Mouse (Mus musculus): ENCODE data around the gene A830031A19Rik. TPM values are rescaled to one million over a fixed set of nuclear protein-coding genes. Genes with fewer than 3 reads are reported as not detected.
A peak's percentile ranks its signal among the peaks of the same experiment; 100 is the strongest.

A830031A19Rik gene
- polyA plus RNA-seq (2016; fragmentation: Nextera tagmentation; extraction: Ambion mirVana) = not detected in 2 replicates

DNA sequence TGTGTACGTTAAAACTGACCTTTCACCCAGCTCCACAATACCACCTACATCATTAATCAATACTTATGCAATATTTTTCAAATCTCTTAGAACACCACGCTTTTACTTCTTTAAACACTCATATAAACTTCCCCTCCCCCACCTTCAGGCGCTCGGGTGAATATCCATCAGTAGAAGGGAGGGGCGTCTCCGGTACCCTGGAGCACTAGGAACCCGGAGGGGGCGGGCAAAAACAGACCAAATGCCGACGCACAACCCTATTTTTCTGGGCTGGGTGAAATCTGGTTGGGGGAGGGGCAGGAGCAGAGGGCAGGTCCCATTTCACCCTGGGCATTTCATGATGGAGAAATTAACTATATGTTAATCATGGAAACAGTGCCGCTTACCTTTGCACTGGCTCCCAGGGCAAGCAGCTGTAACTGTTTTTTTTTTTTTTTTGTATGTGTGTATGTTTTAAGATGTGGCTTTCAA, at the start of gene A830031A19Rik:
Gene A830031A19Rik, minus strand, starts transcription at position 421 of the 471 bp plus-strand sequence.
- Histone ChIP-seq H3K9ac (peak within 1 kb of the TSS; percentile 98), H3K4me3 (replicated peaks) (peak within 1 kb of the TSS; percentile 96), H3K36me3 (replicated peaks) (no peaks in the 10 kb centered on the region), H3K27ac (peak within 1 kb of the TSS; percentile 99), H3K27me3 (no peaks in the 10 kb centered on the region), H3K9me3 (no peaks in the 10 kb centered on the region), H3K4me2 (peak within 1 kb of the TSS; percentile 96), H3K4me1 (peaks cover 26% of the 10 kb centered on the region)
- under 1% methylated on average over 11 of the region's 11 CpGs for WGBS
- ATAC-seq (ENCODE audit: low FRiP score) = no peak

DNA sequence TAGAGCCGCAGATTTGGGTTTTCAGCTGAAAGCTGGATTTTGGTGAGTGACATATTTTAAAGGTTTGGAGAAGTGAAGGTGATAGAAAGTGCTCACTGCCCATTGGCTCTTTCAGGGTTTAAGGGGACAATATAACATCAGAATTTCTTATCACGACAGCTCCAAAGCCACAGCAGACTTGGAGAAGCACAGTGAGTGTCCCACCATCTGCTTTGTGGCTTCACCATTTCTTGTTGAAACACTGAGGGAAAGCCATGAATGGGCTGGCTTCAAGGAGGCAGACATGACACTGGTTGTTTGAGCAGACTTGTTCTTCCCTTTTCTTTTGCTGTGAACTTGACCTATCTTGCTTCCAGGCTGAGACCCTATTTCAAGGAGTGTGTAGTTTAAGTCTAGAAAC, 49.1 kb upstream of the A830031A19Rik start:
- no peaks in the 10 kb centered on the region for H3K27me3 ChIP-seq
- no peak for ATAC-seq (ENCODE audit: low FRiP score)
- no peak overlapping the region for H3K4me2 ChIP-seq
- H3K4me3 ChIP-seq (replicated peaks) = no peak overlapping the region
- H3K36me3 ChIP-seq (replicated peaks) = peaks cover 10% of the 10 kb centered on the region
- H3K27ac ChIP-seq = no peak overlapping the region
- H3K9ac ChIP-seq = no peak overlapping the region
- H3K9me3 ChIP-seq = no peaks in the 10 kb centered on the region
- 90% methylated on average over 2 of the region's 2 CpGs for WGBS
- peaks cover 68% of the 10 kb centered on the region for H3K4me1 ChIP-seq

DNA sequence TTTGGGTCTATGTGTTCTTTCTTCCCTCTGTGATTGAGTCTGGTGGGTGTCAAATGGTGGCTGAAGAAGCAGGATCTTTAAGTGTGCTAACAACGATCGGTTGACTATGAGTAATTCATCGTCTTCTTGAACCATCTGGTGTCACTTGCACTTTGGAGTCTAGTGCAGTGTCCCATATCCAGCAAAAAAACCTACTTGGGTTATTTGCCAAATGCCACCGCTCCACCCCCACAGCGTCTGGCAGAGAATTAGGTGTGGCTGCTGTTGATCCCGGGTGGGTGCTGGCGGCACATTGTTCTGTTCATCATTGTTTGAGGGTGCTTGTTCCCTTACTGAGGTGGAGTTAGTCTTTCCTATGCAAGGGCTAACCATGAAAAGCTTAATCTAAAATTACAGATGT, 48.0 kb upstream of the A830031A19Rik start:
- WGBS = 89% methylated on average over 7 of the region's 7 CpGs
- ATAC-seq (ENCODE audit: low FRiP score) = no peak

DNA sequence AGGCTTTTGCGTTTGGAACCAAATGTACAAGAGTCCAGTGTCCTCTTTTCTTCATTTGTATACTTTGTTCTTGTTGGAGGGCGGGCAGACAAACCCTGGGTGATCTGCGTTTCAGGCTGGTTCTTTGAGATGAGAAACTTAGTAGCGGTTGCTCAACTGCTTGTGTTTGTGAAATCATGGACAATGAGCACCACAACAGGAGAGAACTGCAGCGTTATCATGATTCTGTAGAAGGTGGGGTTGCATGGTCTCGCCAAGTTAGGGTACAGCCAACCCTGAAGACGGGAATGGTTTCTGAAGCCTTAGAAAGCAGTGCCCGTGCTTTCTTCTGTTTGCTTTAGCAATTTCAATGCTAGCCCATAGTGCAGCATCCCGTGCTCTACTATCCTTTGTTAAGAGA, 46.3 kb upstream of the A830031A19Rik start:
- Histone ChIP-seq H3K27me3 (no peaks in the 10 kb centered on the region), H3K9ac (no peak overlapping the region), H3K4me2 (no peak overlapping the region), H3K27ac (peak overlapping the region; percentile 4; the same call in 1 of the 2 replicates), H3K9me3 (no peaks in the 10 kb centered on the region), H3K4me3 (replicated peaks) (no peak overlapping the region), H3K4me1 (peaks cover 55% of the 10 kb centered on the region), H3K36me3 (replicated peaks) (peaks cover 22% of the 10 kb centered on the region)
- no peak for ATAC-seq (ENCODE audit: low FRiP score)
- 82% methylated on average over 9 of the region's 9 CpGs for WGBS

More for the DNA sequence above, 48.0 kb upstream of the A830031A19Rik start:
- Histone ChIP-seq H3K9me3 (no peaks in the 10 kb centered on the region), H3K4me2 (no peak overlapping the region), H3K27me3 (no peaks in the 10 kb centered on the region), H3K4me3 (replicated peaks) (no peak overlapping the region), H3K27ac (no peak overlapping the region), H3K9ac (no peak overlapping the region), H3K36me3 (replicated peaks) (peaks cover 10% of the 10 kb centered on the region), H3K4me1 (peaks cover 71% of the 10 kb centered on the region)

DNA sequence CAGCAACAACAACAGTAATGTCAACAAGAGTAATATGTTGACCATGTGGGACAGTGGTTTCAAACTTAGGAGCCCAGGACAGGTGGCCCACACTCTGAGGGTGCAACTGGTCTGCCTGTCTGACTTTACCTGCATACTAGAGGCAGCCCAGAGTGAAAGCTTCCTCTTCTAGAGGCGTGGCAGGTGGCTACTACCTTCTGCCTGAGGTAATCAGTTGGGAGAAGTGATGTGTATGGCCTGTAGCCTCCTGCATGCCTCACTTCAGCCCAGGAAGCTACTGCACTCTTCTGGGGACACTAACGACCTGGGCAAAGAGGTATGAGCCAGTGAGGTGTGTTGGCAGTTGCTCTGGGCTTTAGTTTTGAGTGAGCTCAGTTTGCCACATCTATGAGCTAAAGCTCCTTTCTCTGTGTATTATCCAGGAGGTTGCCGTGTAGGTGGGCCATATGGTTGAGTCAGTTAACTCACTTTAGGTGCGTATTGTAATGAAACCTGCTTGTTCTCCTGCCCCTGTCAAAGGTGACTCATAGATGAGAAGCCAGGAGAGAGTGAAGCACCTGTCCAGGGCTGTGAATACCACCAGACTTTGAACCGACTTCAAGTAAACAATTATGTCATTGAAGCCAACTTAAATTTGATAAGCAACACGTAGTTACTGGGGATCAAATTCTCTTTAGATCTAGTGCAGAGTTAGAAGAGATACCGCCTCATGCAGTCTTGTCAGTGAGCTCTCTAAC, 41.9 kb upstream of the A830031A19Rik start:
- Histone ChIP-seq H3K4me3 (replicated peaks) (no peak overlapping the region), H3K4me1 (peaks cover 51% of the 10 kb centered on the region), H3K36me3 (replicated peaks) (peaks cover 20% of the 10 kb centered on the region), H3K9ac (no peak overlapping the region), H3K9me3 (no peaks in the 10 kb centered on the region), H3K4me2 (no peak overlapping the region), H3K27me3 (no peaks in the 10 kb centered on the region), H3K27ac (no peak overlapping the region)
- no peak for ATAC-seq (ENCODE audit: low FRiP score)
- 86% methylated on average over 7 of the region's 7 CpGs for WGBS

DNA sequence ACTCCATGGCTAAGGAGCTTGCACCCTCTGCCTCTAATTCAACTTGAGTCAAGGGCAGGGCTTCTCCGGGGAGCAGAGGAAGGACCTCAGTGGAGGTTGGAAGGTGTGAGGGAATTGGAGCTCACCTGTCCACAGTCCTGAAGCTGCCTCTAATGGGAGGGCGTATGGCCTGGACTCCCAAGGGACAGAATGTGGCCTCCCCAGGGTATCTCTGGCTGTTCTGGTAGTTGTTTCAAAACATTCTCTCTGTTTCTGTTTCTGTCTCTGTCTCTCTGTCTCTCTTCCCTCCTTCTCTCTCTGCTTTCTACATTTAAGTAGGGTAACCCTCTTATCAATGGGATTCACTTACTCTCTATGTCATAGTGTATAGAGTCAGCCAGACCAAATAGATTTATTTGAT, 41.2 kb upstream of the A830031A19Rik start:
- Histone ChIP-seq H3K36me3 (replicated peaks) (peaks cover 20% of the 10 kb centered on the region), H3K27ac (no peak overlapping the region), H3K9ac (no peak overlapping the region), H3K4me3 (replicated peaks) (no peak overlapping the region), H3K4me1 (peaks cover 45% of the 10 kb centered on the region), H3K27me3 (no peaks in the 10 kb centered on the region), H3K9me3 (no peaks in the 10 kb centered on the region), H3K4me2 (no peak overlapping the region)
- ATAC-seq (ENCODE audit: low FRiP score) = no peak
- 86% methylated on average over 2 of the region's 2 CpGs for WGBS

DNA sequence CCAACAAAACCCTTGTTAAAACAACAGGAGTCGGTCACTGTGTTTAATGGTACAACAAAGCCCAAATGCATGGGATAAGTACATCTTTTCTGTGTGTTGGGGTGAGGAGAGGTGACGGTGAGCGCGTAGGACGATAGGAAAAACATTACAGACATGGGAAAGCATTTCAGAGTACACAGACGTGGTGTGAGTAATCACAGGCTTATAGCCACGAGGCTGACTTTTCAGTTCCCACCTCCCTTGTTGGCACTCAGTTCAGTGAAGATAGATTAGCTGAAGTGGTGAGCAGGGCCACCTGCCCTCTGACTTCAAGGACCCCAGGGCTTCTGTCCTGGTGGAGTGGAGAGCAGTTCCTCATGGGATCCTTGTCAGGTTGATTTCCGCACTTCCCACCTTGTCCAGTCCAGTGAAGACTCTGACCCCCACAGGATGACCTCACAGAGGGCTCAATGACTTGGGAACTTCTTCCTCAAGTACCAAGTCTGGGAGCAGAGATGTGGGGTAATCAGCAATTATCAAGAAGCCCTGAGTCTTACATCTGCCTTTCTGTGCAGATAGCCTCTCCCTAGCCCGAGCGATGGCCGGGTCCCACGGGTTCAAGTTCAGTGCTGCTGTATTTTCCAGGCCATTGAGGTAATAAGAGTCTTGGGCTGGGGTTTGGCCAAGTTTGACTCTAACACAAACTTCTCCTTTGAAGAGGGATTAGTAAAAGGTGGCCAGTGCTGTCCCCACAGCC, 40.3 kb upstream of the A830031A19Rik start:
- H3K4me3 ChIP-seq (replicated peaks) = no peak overlapping the region
- no peak overlapping the region for H3K27ac ChIP-seq
- no peak overlapping the region for H3K9ac ChIP-seq
- WGBS = 78% methylated on average over 12 of the region's 12 CpGs
- H3K9me3 ChIP-seq = no peaks in the 10 kb centered on the region
- H3K4me2 ChIP-seq = no peak overlapping the region
- peaks cover 46% of the 10 kb centered on the region for H3K4me1 ChIP-seq
- H3K27me3 ChIP-seq = no peaks in the 10 kb centered on the region
- ATAC-seq (ENCODE audit: low FRiP score) = no peak
- H3K36me3 ChIP-seq (replicated peaks) = peaks cover 20% of the 10 kb centered on the region

DNA sequence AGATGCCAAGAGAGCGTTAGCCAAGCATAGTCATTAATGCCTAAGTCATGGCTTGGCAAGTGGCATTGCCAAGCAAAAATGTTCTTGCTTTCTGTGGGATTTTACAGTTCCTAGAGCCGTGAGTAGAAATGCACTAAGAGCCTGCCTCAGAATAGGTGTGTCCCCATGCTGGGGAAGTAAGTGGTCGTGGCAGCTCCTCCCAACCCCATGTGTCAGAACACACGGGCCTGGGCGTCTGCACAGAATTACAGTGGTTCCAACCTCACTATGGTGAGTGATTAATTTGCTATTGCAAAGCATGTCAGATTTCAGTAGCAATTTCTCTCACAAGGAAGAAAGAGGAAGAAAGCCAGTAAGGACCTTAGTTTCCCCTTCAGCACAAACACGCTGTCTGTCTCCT, 36.9 kb upstream of the A830031A19Rik start:
- peaks cover 52% of the 10 kb centered on the region for H3K4me1 ChIP-seq
- 69% methylated on average over 6 of the region's 6 CpGs for WGBS

DNA sequence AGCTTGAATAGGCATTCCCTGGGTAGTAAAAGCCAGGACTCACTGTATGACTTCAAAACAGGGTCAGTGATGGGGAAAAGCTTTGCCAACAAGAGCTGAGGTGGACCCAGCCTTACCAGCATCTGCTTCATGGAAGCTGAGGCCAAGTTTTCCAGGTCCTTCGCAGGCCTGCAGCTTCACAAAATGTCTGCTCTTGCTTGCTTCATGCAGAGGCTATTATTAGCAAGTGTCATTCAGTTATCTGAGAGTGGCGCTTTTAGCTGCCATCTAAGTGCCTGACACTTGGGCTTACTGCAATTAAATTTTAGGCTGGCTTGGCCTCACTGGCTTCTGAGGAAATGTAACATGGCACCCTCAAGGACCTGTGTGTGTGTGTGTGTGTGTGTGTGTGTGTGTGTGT, 35.3 kb upstream of the A830031A19Rik start:
- peak; percentile 12; the same call in 1 of the 2 replicates for ATAC-seq (ENCODE audit: low FRiP score)
- H3K4me1 ChIP-seq = peaks cover 56% of the 10 kb centered on the region
- no peak overlapping the region for H3K4me3 ChIP-seq (replicated peaks)
- WGBS = 63% methylated on average over 2 of the region's 2 CpGs
- no peak overlapping the region for H3K9ac ChIP-seq
- no peaks in the 10 kb centered on the region for H3K27me3 ChIP-seq
- H3K27ac ChIP-seq = peak overlapping the region; percentile 46; the same call in 1 of the 2 replicates
- no peaks in the 10 kb centered on the region for H3K9me3 ChIP-seq
- peaks cover 8% of the 10 kb centered on the region; the same call in 1 of the 2 replicates for H3K36me3 ChIP-seq (replicated peaks)
- H3K4me2 ChIP-seq = no peak overlapping the region

More for the DNA sequence above, 36.9 kb upstream of the A830031A19Rik start:
- Histone ChIP-seq H3K27me3 (no peaks in the 10 kb centered on the region), H3K4me3 (replicated peaks) (no peak overlapping the region), H3K4me2 (no peak overlapping the region), H3K9me3 (no peaks in the 10 kb centered on the region), H3K9ac (no peak overlapping the region), H3K36me3 (replicated peaks) (peaks cover 5% of the 10 kb centered on the region; the same call in 1 of the 2 replicates), H3K27ac (no peak overlapping the region)
- ATAC-seq (ENCODE audit: low FRiP score) = no peak

DNA sequence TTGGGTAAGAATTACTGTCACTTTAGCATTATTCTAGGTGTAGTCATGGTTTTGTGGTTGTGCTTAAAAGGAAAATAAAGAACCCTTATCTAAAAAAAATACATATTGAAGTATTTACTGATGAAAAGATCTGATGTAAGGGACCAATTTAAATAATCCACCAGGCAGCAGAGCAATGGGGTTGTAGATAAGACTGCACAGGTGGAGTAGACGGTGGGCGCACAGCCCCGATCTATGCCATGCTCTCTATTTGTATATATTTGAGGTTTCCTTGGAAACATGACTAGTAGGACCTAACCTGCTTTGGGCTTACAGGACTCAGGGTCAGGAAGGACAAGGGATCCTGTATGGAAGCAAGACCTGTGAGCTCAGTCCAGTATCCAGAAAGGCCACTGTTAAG, 34.5 kb upstream of the A830031A19Rik start:
- Histone ChIP-seq H3K9ac (no peak overlapping the region), H3K4me1 (peaks cover 54% of the 10 kb centered on the region), H3K9me3 (no peaks in the 10 kb centered on the region), H3K27me3 (no peaks in the 10 kb centered on the region), H3K4me2 (no peak overlapping the region), H3K4me3 (replicated peaks) (no peak overlapping the region), H3K36me3 (replicated peaks) (peaks cover 8% of the 10 kb centered on the region; the same call in 1 of the 2 replicates), H3K27ac (0 out of 2 replicates have a peak overlapping the region, but pooled peaks have one; percentile 19)
- 97% methylated on average over 3 of the region's 3 CpGs for whole genome bisulfite sequencing
- ATAC-seq (ENCODE audit: low FRiP score) = no peak

DNA sequence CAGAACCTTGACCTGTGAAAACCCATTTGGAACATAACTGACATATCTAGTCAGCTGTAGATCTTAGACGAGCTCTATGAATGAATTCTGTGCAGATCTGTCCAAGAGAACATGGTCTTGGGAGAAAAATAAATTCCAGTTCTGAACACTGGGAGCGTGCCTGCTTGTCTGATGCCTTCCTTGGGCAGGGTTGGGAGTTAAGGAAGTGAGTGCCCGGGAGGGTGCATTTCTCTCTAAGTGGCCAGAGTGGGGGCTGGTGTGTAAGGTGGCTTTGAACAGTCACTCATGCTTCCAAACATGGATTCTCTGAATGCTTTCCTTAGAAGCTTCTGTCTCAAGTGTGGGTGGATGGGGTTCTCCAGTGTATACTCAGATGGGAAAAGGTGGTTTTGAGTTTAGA, 34.1 kb upstream of the A830031A19Rik start:
- Histone ChIP-seq H3K4me2 (no peak overlapping the region), H3K27ac (no peak overlapping the region), H3K4me3 (replicated peaks) (no peak overlapping the region), H3K9ac (no peak overlapping the region), H3K9me3 (no peaks in the 10 kb centered on the region), H3K27me3 (no peaks in the 10 kb centered on the region), H3K4me1 (peaks cover 54% of the 10 kb centered on the region), H3K36me3 (replicated peaks) (peaks cover 8% of the 10 kb centered on the region; the same call in 1 of the 2 replicates)
- 87% methylated on average over 3 of the region's 3 CpGs for WGBS
- ATAC-seq (ENCODE audit: low FRiP score) = no peak

DNA sequence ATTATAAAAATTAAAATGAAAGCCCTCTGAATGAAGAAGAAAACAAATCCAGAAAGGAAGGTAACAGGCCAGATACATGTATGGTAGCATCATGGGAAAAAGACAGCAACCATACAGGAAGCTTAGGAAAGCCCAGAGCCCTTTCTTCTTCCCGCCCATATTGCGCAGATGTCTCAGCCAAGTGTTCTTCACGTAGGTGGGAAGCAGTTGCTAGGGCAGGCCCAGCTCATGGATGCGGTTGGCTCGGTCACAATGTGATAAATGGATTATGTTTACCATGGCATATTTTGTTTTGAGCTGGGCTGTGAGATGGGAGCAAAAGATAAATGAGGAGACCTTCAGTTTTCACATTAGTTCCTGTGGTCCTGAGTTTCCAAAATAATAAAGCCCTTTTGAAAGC, 32.6 kb upstream of the A830031A19Rik start:
- WGBS = 81% methylated on average over 5 of the region's 5 CpGs
- Histone ChIP-seq H3K4me1 (peaks cover 61% of the 10 kb centered on the region), H3K9ac (no peak overlapping the region), H3K4me3 (replicated peaks) (no peak overlapping the region), H3K9me3 (no peaks in the 10 kb centered on the region), H3K36me3 (replicated peaks) (peaks cover 8% of the 10 kb centered on the region; the same call in 1 of the 2 replicates), H3K27me3 (no peaks in the 10 kb centered on the region), H3K27ac (no peak overlapping the region), H3K4me2 (no peak overlapping the region)
- no peak for ATAC-seq (ENCODE audit: low FRiP score)
